Mouse (Mus musculus): ENCODE results near the gene Tgm5. TPM values are rescaled to one million over a fixed set of nuclear protein-coding genes. Genes with fewer than 3 reads are reported as not detected.
A peak's percentile ranks its signal among the peaks of the same experiment; 100 is the strongest.

Gene Tgm5
- polyA plus RNA-seq, 1 experiment from 2014 or later, result 0.05 TPM

GRCm38 (mm10) chr2:121016226-121016625, 69.4 kb downstream of the Tgm5 start:
- H3K27me3 ChIP-seq (ENCODE audit: control insufficient read depth, insufficient read depth, low read depth, low read length), result no peaks in the 10 kb centered on the region
- H3K36me3 ChIP-seq (ENCODE audit: control insufficient read depth, insufficient read depth, low read length), result peaks cover 9% of the 10 kb centered on the region
- no peak overlapping the region for H3K9ac ChIP-seq (ENCODE audit: low read length)
- H3K9me3 ChIP-seq (ENCODE audit: control insufficient read depth, low read length), result no peaks in the 10 kb centered on the region
- no peak overlapping the region for H3K27ac ChIP-seq (ENCODE audit: low read length)
- H3K4me1 ChIP-seq (replicated peaks; ENCODE audit: control insufficient read depth, insufficient read depth, low read length), result no peaks in the 10 kb centered on the region
- WGBS, result 78% methylated on average over 9 of the region's 9 CpGs
- no peak overlapping the region for H3K4me3 ChIP-seq (ENCODE audit: low read length)
- no peak for ATAC-seq (ENCODE audit: low read depth)
- no peak overlapping the region for H3K4me2 ChIP-seq (ENCODE audit: low read depth, low read length)

GRCm38 (mm10) chr2:121015507-121015906, 70.1 kb downstream of the Tgm5 start:
- Histone ChIP-seq H3K4me2 (ENCODE audit: low read depth, low read length) (no peak overlapping the region), H3K9me3 (ENCODE audit: control insufficient read depth, low read length) (no peaks in the 10 kb centered on the region), H3K36me3 (ENCODE audit: control insufficient read depth, insufficient read depth, low read length) (peaks cover 9% of the 10 kb centered on the region), H3K9ac (ENCODE audit: low read length) (no peak overlapping the region), H3K27ac (ENCODE audit: low read length) (no peak overlapping the region), H3K4me1 (replicated peaks; ENCODE audit: control insufficient read depth, insufficient read depth, low read length) (no peaks in the 10 kb centered on the region), H3K4me3 (ENCODE audit: low read length) (no peak overlapping the region), H3K27me3 (ENCODE audit: control insufficient read depth, insufficient read depth, low read depth, low read length) (no peaks in the 10 kb centered on the region)
- no peak for ATAC-seq (ENCODE audit: low read depth)
- 80% methylated on average over 2 of the region's 2 CpGs for WGBS

- Histone ChIP-seq H3K9me3 (ENCODE audit: control insufficient read depth, low read length) (no peaks in the 10 kb centered on the region), H3K27me3 (ENCODE audit: control insufficient read depth, insufficient read depth, low read depth, low read length) (no peaks in the 10 kb centered on the region), H3K4me3 (ENCODE audit: low read length) (no peak overlapping the region), H3K27ac (ENCODE audit: low read length) (no peak overlapping the region), H3K4me2 (ENCODE audit: low read depth, low read length) (no peak overlapping the region), H3K9ac (ENCODE audit: low read length) (no peak overlapping the region), H3K36me3 (ENCODE audit: control insufficient read depth, insufficient read depth, low read length) (peaks cover 6% of the 10 kb centered on the region), H3K4me1 (replicated peaks; ENCODE audit: control insufficient read depth, insufficient read depth, low read length) (peaks cover 9% of the 10 kb centered on the region)
- WGBS, result 87% methylated on average over 9 of the region's 9 CpGs
- ATAC-seq (ENCODE audit: low read depth), result no peak
Observed at GRCm38 (mm10) chr2:121012676-121013075, 73.0 kb downstream of the Tgm5 start.

GRCm38 (mm10) chr2:121009071-121009677, 76.5 kb downstream of the Tgm5 start:
- ATAC-seq (ENCODE audit: low read depth), result no peak
- Histone ChIP-seq H3K9me3 (ENCODE audit: control insufficient read depth, low read length) (no peaks in the 10 kb centered on the region), H3K27ac (ENCODE audit: low read length) (no peak overlapping the region), H3K36me3 (ENCODE audit: control insufficient read depth, insufficient read depth, low read length) (no peaks in the 10 kb centered on the region), H3K4me2 (ENCODE audit: low read depth, low read length) (peak overlapping the region; percentile 86), H3K9ac (ENCODE audit: low read length) (peak overlapping the region; percentile 80), H3K27me3 (ENCODE audit: control insufficient read depth, insufficient read depth, low read depth, low read length) (no peaks in the 10 kb centered on the region), H3K4me1 (replicated peaks; ENCODE audit: control insufficient read depth, insufficient read depth, low read length) (peaks cover 9% of the 10 kb centered on the region), H3K4me3 (ENCODE audit: low read length) (peak overlapping the region; percentile 92)
- 21% methylated on average over 5 of the region's 5 CpGs for WGBS

GRCm38 (mm10) chr2:121008664-121009007, 77.0 kb downstream of the Tgm5 start:
- Histone ChIP-seq H3K4me3 (ENCODE audit: low read length) (peak overlapping the region; percentile 92), H3K27me3 (ENCODE audit: control insufficient read depth, insufficient read depth, low read depth, low read length) (no peaks in the 10 kb centered on the region), H3K36me3 (ENCODE audit: control insufficient read depth, insufficient read depth, low read length) (no peaks in the 10 kb centered on the region), H3K4me2 (ENCODE audit: low read depth, low read length) (peak overlapping the region; percentile 86), H3K4me1 (replicated peaks; ENCODE audit: control insufficient read depth, insufficient read depth, low read length) (peaks cover 9% of the 10 kb centered on the region), H3K9ac (ENCODE audit: low read length) (peak overlapping the region; percentile 80), H3K9me3 (ENCODE audit: control insufficient read depth, low read length) (no peaks in the 10 kb centered on the region), H3K27ac (ENCODE audit: low read length) (peak overlapping the region; percentile 38; the same call in 1 of the 2 replicates)
- under 1% methylated on average over 12 of the region's 12 CpGs for WGBS
- ATAC-seq (ENCODE audit: low read depth), result peak; percentile 31

- peak; percentile 99 for ATAC-seq (ENCODE audit: low read depth)
- WGBS, result 2% methylated on average over 33 of the region's 34 CpGs
- Histone ChIP-seq H3K4me1 (replicated peaks; ENCODE audit: control insufficient read depth, insufficient read depth, low read length) (peaks cover 9% of the 10 kb centered on the region), H3K36me3 (ENCODE audit: control insufficient read depth, insufficient read depth, low read length) (no peaks in the 10 kb centered on the region), H3K9ac (ENCODE audit: low read length) (peak within 1 kb of the TSS; percentile 80), H3K9me3 (ENCODE audit: control insufficient read depth, low read length) (no peaks in the 10 kb centered on the region), H3K27ac (ENCODE audit: low read length) (peak within 1 kb of the TSS; percentile 38; the same call in 1 of the 2 replicates), H3K4me3 (ENCODE audit: low read length) (peak within 1 kb of the TSS; percentile 92), H3K4me2 (ENCODE audit: low read depth, low read length) (peak within 1 kb of the TSS; percentile 86), H3K27me3 (ENCODE audit: control insufficient read depth, insufficient read depth, low read depth, low read length) (no peaks in the 10 kb centered on the region)
Observed at GRCm38 (mm10) chr2:121007925-121008663, 77.5 kb downstream of the Tgm5 start, which contains the start of gene Ccndbp1. Ccndbp1 (plus strand) TSS chr2:121008403.

- no peaks in the 10 kb centered on the region for H3K9me3 ChIP-seq (ENCODE audit: control insufficient read depth, low read length)
- no peak overlapping the region for H3K27ac ChIP-seq (ENCODE audit: low read length)
- no peaks in the 10 kb centered on the region for H3K36me3 ChIP-seq (ENCODE audit: control insufficient read depth, insufficient read depth, low read length)
- H3K27me3 ChIP-seq (ENCODE audit: control insufficient read depth, insufficient read depth, low read depth, low read length), result no peaks in the 10 kb centered on the region
- H3K4me1 ChIP-seq (replicated peaks; ENCODE audit: control insufficient read depth, insufficient read depth, low read length), result peaks cover 9% of the 10 kb centered on the region
- H3K4me3 ChIP-seq (ENCODE audit: low read length), result no peak overlapping the region
- 82% methylated on average over 1 of the region's 1 CpGs for WGBS
- H3K4me2 ChIP-seq (ENCODE audit: low read depth, low read length), result no peak overlapping the region
- no peak for ATAC-seq (ENCODE audit: low read depth)
- H3K9ac ChIP-seq (ENCODE audit: low read length), result no peak overlapping the region
Observed at GRCm38 (mm10) chr2:121006986-121007385, 78.7 kb downstream of the Tgm5 start.

GRCm38 (mm10) chr2:121004018-121004811, 81.4 kb downstream of the Tgm5 start:
- no peak for ATAC-seq (ENCODE audit: low read depth)
- Histone ChIP-seq H3K27me3 (ENCODE audit: control insufficient read depth, insufficient read depth, low read depth, low read length) (no peaks in the 10 kb centered on the region), H3K4me3 (ENCODE audit: low read length) (no peak overlapping the region), H3K4me1 (replicated peaks; ENCODE audit: control insufficient read depth, insufficient read depth, low read length) (peaks cover 7% of the 10 kb centered on the region), H3K9ac (ENCODE audit: low read length) (no peak overlapping the region), H3K4me2 (ENCODE audit: low read depth, low read length) (no peak overlapping the region), H3K9me3 (ENCODE audit: control insufficient read depth, low read length) (no peaks in the 10 kb centered on the region), H3K36me3 (ENCODE audit: control insufficient read depth, insufficient read depth, low read length) (no peaks in the 10 kb centered on the region), H3K27ac (ENCODE audit: low read length) (no peak overlapping the region)
- 77% methylated on average over 7 of the region's 7 CpGs for WGBS

- no peak overlapping the region for H3K9ac ChIP-seq (ENCODE audit: low read length)
- no peaks in the 10 kb centered on the region for H3K9me3 ChIP-seq (ENCODE audit: control insufficient read depth, low read length)
- no peaks in the 10 kb centered on the region for H3K36me3 ChIP-seq (ENCODE audit: control insufficient read depth, insufficient read depth, low read length)
- no peak overlapping the region for H3K4me2 ChIP-seq (ENCODE audit: low read depth, low read length)
- no peaks in the 10 kb centered on the region for H3K27me3 ChIP-seq (ENCODE audit: control insufficient read depth, insufficient read depth, low read depth, low read length)
- no peak overlapping the region for H3K27ac ChIP-seq (ENCODE audit: low read length)
- H3K4me1 ChIP-seq (replicated peaks; ENCODE audit: control insufficient read depth, insufficient read depth, low read length), result peaks cover under 1% of the 10 kb centered on the region
- no peak overlapping the region for H3K4me3 ChIP-seq (ENCODE audit: low read length)
- no peak for ATAC-seq (ENCODE audit: low read depth)
- WGBS, result 64% methylated on average over 2 of the region's 2 CpGs
Observed at GRCm38 (mm10) chr2:121003586-121003985, 82.1 kb downstream of the Tgm5 start.

All from lung, embryonic 16.5 days (tissue).